Mouse (Mus musculus) cerebellum, postnatal 25 days (tissue): Measurements from ENCODE around the gene Stpg4.

Experiments
- DNase-seq, 2 experiments: peaks; one replicate each; pipeline ENCODE4 v3.0.0; 2021; ENCODE audit warnings: mixed read lengths in 2 of 2

Stpg4 gene

GRCm38 (mm10) chr17:87350471-87351240 lies 76.9 kb downstream of the Stpg4 start:
- DNase-seq = peak in 1 of 2 experiments; percentile 25

GRCm38 (mm10) chr17:87349575-87349974 lies 78.0 kb downstream of the Stpg4 start:
- no peak for DNase-seq

GRCm38 (mm10) chr17:87349069-87349468 lies 78.5 kb downstream of the Stpg4 start:
- DNase-seq = no peak

GRCm38 (mm10) chr17:87348353-87348752 lies 79.2 kb downstream of the Stpg4 start:
- no peak for DNase-seq

- DNase-seq = no peak
These were observed 82.3 kb downstream of the Stpg4 start for GRCm38 (mm10) chr17:87345252-87345593.

GRCm38 (mm10) chr17:87344441-87345251 lies 82.9 kb downstream of the Stpg4 start:
- peak in 1 of 2 experiments; percentile 13 for DNase-seq

- peak in 1 of 2 experiments; percentile 14 for DNase-seq
These were observed 84.4 kb downstream of the Stpg4 start for GRCm38 (mm10) chr17:87343060-87343703.
